Mouse (Mus musculus): ENCODE data around the gene Prr15l. TPM values are rescaled to one million over a fixed set of nuclear protein-coding genes. Genes with fewer than 3 reads are reported as not detected.

Gene Prr15l
- polyA plus RNA-seq, 1 experiment from 2014 or later, result 1.1 TPM

GRCm38 (mm10) chr11:96937549-96938425, 9.9 kb downstream of the Prr15l start:
- no peak overlapping the region for H3K4me3 ChIP-seq (replicated peaks)
- no peak for ATAC-seq (ENCODE audit: insufficient number of reproducible peaks, insufficient read depth, low FRiP score, low TSS enrichment, low read depth)
- no peak overlapping the region for H3K4me2 ChIP-seq

GRCm38 (mm10) chr11:96938426-96938800, 10.5 kb downstream of the Prr15l start:
- no peak overlapping the region for H3K9ac ChIP-seq (replicated peaks)
- 85% methylated on average over 6 of the region's 6 CpGs for WGBS
- no peak for ATAC-seq (ENCODE audit: insufficient number of reproducible peaks, insufficient read depth, low FRiP score, low TSS enrichment, low read depth)
- H3K4me1 ChIP-seq (replicated peaks), result peaks cover 2% of the 10 kb centered on the region; the same call in 1 of the 2 replicates
- H3K9me3 ChIP-seq, result no peaks in the 10 kb centered on the region
- H3K4me3 ChIP-seq (replicated peaks), result no peak overlapping the region
- H3K36me3 ChIP-seq, result no peaks in the 10 kb centered on the region
- H3K27ac ChIP-seq, result no peak overlapping the region
- H3K4me2 ChIP-seq, result no peak overlapping the region
- H3K27me3 ChIP-seq, result peaks cover 1% of the 10 kb centered on the region; the same call in 1 of the 2 replicates

More at GRCm38 (mm10) chr11:96937549-96938425, 9.9 kb downstream of the Prr15l start:
- no peak overlapping the region for H3K27ac ChIP-seq
- no peak overlapping the region for H3K9ac ChIP-seq (replicated peaks)
- peaks cover 3% of the 10 kb centered on the region; the same call in 1 of the 2 replicates for H3K27me3 ChIP-seq
- no peaks in the 10 kb centered on the region for H3K36me3 ChIP-seq
- no peaks in the 10 kb centered on the region for H3K9me3 ChIP-seq
- H3K4me1 ChIP-seq (replicated peaks), result no peaks in the 10 kb centered on the region
- 53% methylated on average over 10 of the region's 10 CpGs for WGBS

GRCm38 (mm10) chr11:96940578-96941465, 12.9 kb downstream of the Prr15l start:
- no peak for ATAC-seq (ENCODE audit: insufficient number of reproducible peaks, insufficient read depth, low FRiP score, low TSS enrichment, low read depth)
- no peak overlapping the region for H3K4me2 ChIP-seq
- H3K27me3 ChIP-seq, result peaks cover 4% of the 10 kb centered on the region; the same call in 1 of the 2 replicates
- H3K9ac ChIP-seq (replicated peaks), result no peak overlapping the region
- H3K27ac ChIP-seq, result no peak overlapping the region
- no peaks in the 10 kb centered on the region for H3K36me3 ChIP-seq
- no peaks in the 10 kb centered on the region for H3K9me3 ChIP-seq
- WGBS, result 77% methylated on average over 16 of the region's 16 CpGs
- H3K4me3 ChIP-seq (replicated peaks), result no peak overlapping the region
- peaks cover 13% of the 10 kb centered on the region for H3K4me1 ChIP-seq (replicated peaks)

- WGBS, result 77% methylated on average over 6 of the region's 6 CpGs
- Histone ChIP-seq H3K9me3 (no peaks in the 10 kb centered on the region), H3K9ac (replicated peaks) (no peak overlapping the region), H3K4me3 (replicated peaks) (no peak overlapping the region), H3K4me1 (replicated peaks) (peaks cover 22% of the 10 kb centered on the region), H3K27ac (no peak overlapping the region), H3K36me3 (no peaks in the 10 kb centered on the region), H3K27me3 (peaks cover 4% of the 10 kb centered on the region; the same call in 1 of the 2 replicates), H3K4me2 (no peak overlapping the region)
- ATAC-seq (ENCODE audit: insufficient number of reproducible peaks, insufficient read depth, low FRiP score, low TSS enrichment, low read depth), result no peak
Observed at GRCm38 (mm10) chr11:96941989-96942590, 14.2 kb downstream of the Prr15l start.

GRCm38 (mm10) chr11:96943746-96944304, 15.9 kb downstream of the Prr15l start, which contains the start of gene Pnpo:
Gene Pnpo, minus strand, starts transcription at chr11:96943986.
- no peak within 1 kb of the TSS for H3K27ac ChIP-seq
- no peaks in the 10 kb centered on the region for H3K36me3 ChIP-seq
- H3K9me3 ChIP-seq, result no peaks in the 10 kb centered on the region
- peaks cover 22% of the 10 kb centered on the region for H3K4me1 ChIP-seq (replicated peaks)
- ATAC-seq (ENCODE audit: insufficient number of reproducible peaks, insufficient read depth, low FRiP score, low TSS enrichment, low read depth), result peak; percentile 97
- H3K4me3 ChIP-seq (replicated peaks), result peak within 1 kb of the TSS; percentile 53
- WGBS, result under 1% methylated on average over 29 of the region's 29 CpGs
- H3K4me2 ChIP-seq, result peak within 1 kb of the TSS; percentile 86
- H3K9ac ChIP-seq (replicated peaks), result peak within 1 kb of the TSS; percentile 56
- H3K27me3 ChIP-seq, result peaks cover 4% of the 10 kb centered on the region; the same call in 1 of the 2 replicates

- Histone ChIP-seq H3K27ac (no peak overlapping the region), H3K27me3 (peaks cover 4% of the 10 kb centered on the region; the same call in 1 of the 2 replicates), H3K4me3 (replicated peaks) (peak overlapping the region; percentile 53; the same call in 1 of the 2 replicates), H3K4me1 (replicated peaks) (peaks cover 22% of the 10 kb centered on the region), H3K9ac (replicated peaks) (no peak overlapping the region), H3K4me2 (peak overlapping the region; percentile 86), H3K9me3 (no peaks in the 10 kb centered on the region), H3K36me3 (peaks cover 5% of the 10 kb centered on the region; the same call in 1 of the 2 replicates)
- no peak for ATAC-seq (ENCODE audit: insufficient number of reproducible peaks, insufficient read depth, low FRiP score, low TSS enrichment, low read depth)
- 86% methylated on average over 14 of the region's 14 CpGs for WGBS
Observed at GRCm38 (mm10) chr11:96944844-96945580, 17.1 kb downstream of the Prr15l start.

- no peaks in the 10 kb centered on the region for H3K9me3 ChIP-seq
- no peak for ATAC-seq (ENCODE audit: insufficient number of reproducible peaks, insufficient read depth, low FRiP score, low TSS enrichment, low read depth)
- WGBS, result 52% methylated on average over 9 of the region's 9 CpGs
- peaks cover 4% of the 10 kb centered on the region; the same call in 1 of the 2 replicates for H3K27me3 ChIP-seq
- no peak overlapping the region for H3K9ac ChIP-seq (replicated peaks)
- peaks cover 13% of the 10 kb centered on the region for H3K36me3 ChIP-seq
- H3K4me1 ChIP-seq (replicated peaks), result peaks cover 22% of the 10 kb centered on the region
- 0 out of 2 replicates have a peak overlapping the region, but pooled peaks have one; percentile 14 for H3K27ac ChIP-seq
- no peak overlapping the region for H3K4me2 ChIP-seq
- H3K4me3 ChIP-seq (replicated peaks), result no peak overlapping the region
Observed at GRCm38 (mm10) chr11:96946498-96946897, 18.6 kb downstream of the Prr15l start.

- no peak for ATAC-seq (ENCODE audit: insufficient number of reproducible peaks, insufficient read depth, low FRiP score, low TSS enrichment, low read depth)
Observed at GRCm38 (mm10) chr11:96947849-96948248, 19.9 kb downstream of the Prr15l start.

GRCm38 (mm10) chr11:96950767-96951166, 22.9 kb downstream of the Prr15l start:
- Histone ChIP-seq H3K9ac (replicated peaks) (no peak overlapping the region), H3K4me2 (no peak overlapping the region), H3K36me3 (peaks cover 55% of the 10 kb centered on the region), H3K4me3 (replicated peaks) (no peak overlapping the region), H3K9me3 (no peaks in the 10 kb centered on the region), H3K27ac (no peak overlapping the region), H3K27me3 (no peaks in the 10 kb centered on the region), H3K4me1 (replicated peaks) (peaks cover 9% of the 10 kb centered on the region; the same call in 1 of the 2 replicates)
- over 99% methylated on average over 3 of the region's 3 CpGs for WGBS
- no peak for ATAC-seq (ENCODE audit: insufficient number of reproducible peaks, insufficient read depth, low FRiP score, low TSS enrichment, low read depth)

More at GRCm38 (mm10) chr11:96947849-96948248, 19.9 kb downstream of the Prr15l start:
- Histone ChIP-seq H3K36me3 (peaks cover 26% of the 10 kb centered on the region), H3K4me1 (replicated peaks) (peaks cover 22% of the 10 kb centered on the region), H3K27ac (no peak overlapping the region), H3K9ac (replicated peaks) (no peak overlapping the region), H3K4me3 (replicated peaks) (no peak overlapping the region), H3K27me3 (peaks cover 4% of the 10 kb centered on the region; the same call in 1 of the 2 replicates), H3K4me2 (no peak overlapping the region), H3K9me3 (no peaks in the 10 kb centered on the region)
- 95% methylated on average over 4 of the region's 4 CpGs for WGBS

- no peak for ATAC-seq (ENCODE audit: insufficient number of reproducible peaks, insufficient read depth, low FRiP score, low TSS enrichment, low read depth)
- WGBS, result 87% methylated on average over 10 of the region's 10 CpGs
- H3K4me3 ChIP-seq (replicated peaks), result no peak overlapping the region
- no peak overlapping the region for H3K27ac ChIP-seq
- no peaks in the 10 kb centered on the region for H3K9me3 ChIP-seq
- H3K9ac ChIP-seq (replicated peaks), result no peak overlapping the region
- H3K4me1 ChIP-seq (replicated peaks), result no peaks in the 10 kb centered on the region
- peaks cover 71% of the 10 kb centered on the region for H3K36me3 ChIP-seq
- no peak overlapping the region for H3K4me2 ChIP-seq
- H3K27me3 ChIP-seq, result no peaks in the 10 kb centered on the region
Observed at GRCm38 (mm10) chr11:96952426-96952825, 24.5 kb downstream of the Prr15l start.

All from limb, embryonic 12.5 days (tissue).